Mouse (Mus musculus): ENCODE data around the gene Twist2. TPM values are rescaled to one million over a fixed set of nuclear protein-coding genes. Genes with fewer than 3 reads are reported as not detected.

The Twist2 gene
- 0.20 TPM in 1 of 2 replicates, not detected in the other for polyA plus RNA-seq (2015; fragmentation: Nextera tagmentation; extraction: Ambion mirVana)

DNA sequence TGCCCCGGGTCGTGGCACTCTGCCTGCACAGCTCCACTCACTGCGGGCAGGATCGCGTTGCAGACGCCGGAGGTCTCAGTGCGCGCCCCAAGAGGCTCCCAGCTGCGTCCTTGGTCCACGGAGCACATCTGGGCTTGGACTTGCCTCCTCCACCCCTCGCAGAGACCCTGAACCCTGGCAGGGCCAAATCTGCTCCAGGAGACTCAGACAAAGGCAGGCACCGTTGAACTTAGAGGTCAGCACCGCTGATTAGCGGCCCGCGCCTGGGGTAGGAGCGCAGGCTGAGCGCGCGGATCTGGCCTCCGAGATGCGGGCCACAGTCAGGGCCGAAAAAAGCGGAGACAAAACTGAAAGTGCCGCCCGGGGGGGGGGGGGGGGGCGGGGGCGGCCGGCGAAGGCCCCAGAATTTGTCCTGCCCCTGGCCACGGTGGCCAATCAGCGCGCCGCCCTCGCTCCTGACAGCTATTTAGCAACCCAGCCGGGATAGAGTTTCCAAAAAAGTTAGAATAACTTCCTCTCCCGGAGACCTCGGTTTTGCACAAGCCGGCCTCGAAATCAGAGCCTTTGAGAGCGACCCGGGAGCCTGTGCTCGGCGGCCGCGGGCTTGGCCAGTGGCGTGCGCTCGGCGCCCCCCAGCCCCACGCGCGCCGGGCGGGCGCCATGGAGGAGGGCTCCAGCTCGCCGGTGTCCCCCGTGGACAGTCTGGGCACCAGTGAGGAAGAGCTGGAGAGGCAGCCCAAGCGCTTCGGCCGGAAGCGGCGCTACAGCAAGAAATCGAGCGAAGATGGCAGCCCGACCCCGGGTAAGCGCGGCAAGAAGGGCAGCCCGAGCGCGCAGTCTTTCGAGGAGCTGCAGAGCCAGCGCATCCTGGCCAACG, at the start of gene Twist2:
Gene Twist2 (plus strand): TSS at position 495 of the 877 bp plus-strand sequence.
- Histone ChIP-seq H3K4me1 (ENCODE audit: control insufficient read depth, low read depth, low read length) (no peaks in the 10 kb centered on the region), H3K36me3 (ENCODE audit: control insufficient read depth, insufficient read depth) (no peaks in the 10 kb centered on the region), H3K27ac (ENCODE audit: low read length) (no peak within 1 kb of the TSS), H3K4me2 (ENCODE audit: low read depth, low read length) (peak within 1 kb of the TSS; percentile 56), H3K4me3 (ENCODE audit: low read depth, low read length) (peak within 1 kb of the TSS; percentile 42), H3K9me3 (replicated peaks; ENCODE audit: control insufficient read depth, low read length) (no peaks in the 10 kb centered on the region), H3K27me3 (ENCODE audit: control insufficient read depth, insufficient read depth, low read depth, low read length) (peaks cover 44% of the 10 kb centered on the region), H3K9ac (ENCODE audit: low read depth, low read length) (no peak within 1 kb of the TSS)
- WGBS (ENCODE audit: insufficient replicate concordance), result 2% methylated on average over 73 of the region's 77 CpGs
- no peak for ATAC-seq (ENCODE audit: low read depth)

DNA sequence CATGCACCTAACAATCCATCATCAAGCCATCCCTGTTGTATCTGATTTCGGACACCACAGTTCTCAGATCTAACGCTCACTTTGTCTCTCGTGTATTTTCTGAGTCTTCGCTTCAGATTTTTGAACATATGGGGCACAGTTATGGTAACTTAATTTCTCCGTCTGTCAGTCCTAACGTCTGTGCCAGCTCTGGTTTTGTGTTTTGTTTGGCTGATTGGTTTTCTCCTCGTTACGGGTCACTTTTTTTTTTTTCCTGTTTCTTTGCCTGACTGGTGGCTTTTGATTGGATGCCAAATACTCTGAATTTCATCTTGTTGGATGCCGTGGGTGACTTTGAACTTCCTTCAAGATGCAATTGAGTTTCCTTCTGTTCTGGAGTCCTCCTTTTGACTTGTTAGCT, 48.3 kb upstream of the Twist2 start:
- no peak overlapping the region for H3K27ac ChIP-seq (ENCODE audit: low read length)
- H3K9me3 ChIP-seq (replicated peaks; ENCODE audit: control insufficient read depth, low read length), result no peaks in the 10 kb centered on the region
- no peak overlapping the region for H3K4me3 ChIP-seq (ENCODE audit: low read depth, low read length)
- no peaks in the 10 kb centered on the region for H3K27me3 ChIP-seq (ENCODE audit: control insufficient read depth, insufficient read depth, low read depth, low read length)
- WGBS (ENCODE audit: insufficient replicate concordance), result 62% methylated on average over 9 of the region's 9 CpGs
- H3K4me1 ChIP-seq (ENCODE audit: control insufficient read depth, low read depth, low read length), result no peaks in the 10 kb centered on the region
- H3K9ac ChIP-seq (ENCODE audit: low read depth, low read length), result no peak overlapping the region
- H3K36me3 ChIP-seq (ENCODE audit: control insufficient read depth, insufficient read depth), result no peaks in the 10 kb centered on the region
- no peak for ATAC-seq (ENCODE audit: low read depth)
- H3K4me2 ChIP-seq (ENCODE audit: low read depth, low read length), result no peak overlapping the region

DNA sequence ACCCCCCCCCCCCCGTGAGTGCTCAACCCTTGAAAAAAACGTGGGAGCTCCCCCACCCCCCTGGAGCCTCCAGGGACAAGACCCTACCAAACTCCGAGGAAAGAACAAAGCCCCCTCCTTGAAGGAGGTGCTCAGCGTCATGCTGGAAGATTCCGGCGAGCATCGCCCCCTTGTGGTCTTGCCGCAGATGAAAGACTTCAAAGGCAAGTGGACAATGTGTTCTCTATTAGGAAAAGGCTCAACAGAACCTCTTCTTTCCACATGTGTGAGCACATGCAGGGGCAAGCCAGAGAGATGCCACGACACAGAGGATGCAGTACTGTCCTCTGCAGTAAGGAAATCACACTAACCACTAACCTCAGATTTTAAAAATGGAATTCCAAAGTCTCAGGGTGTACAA, 46.2 kb upstream of the Twist2 start:
- no peak for ATAC-seq (ENCODE audit: low read depth)
- Histone ChIP-seq H3K9ac (ENCODE audit: low read depth, low read length) (no peak overlapping the region), H3K36me3 (ENCODE audit: control insufficient read depth, insufficient read depth) (no peaks in the 10 kb centered on the region), H3K27me3 (ENCODE audit: control insufficient read depth, insufficient read depth, low read depth, low read length) (no peaks in the 10 kb centered on the region), H3K9me3 (replicated peaks; ENCODE audit: control insufficient read depth, low read length) (no peaks in the 10 kb centered on the region), H3K4me3 (ENCODE audit: low read depth, low read length) (no peak overlapping the region), H3K4me1 (ENCODE audit: control insufficient read depth, low read depth, low read length) (no peaks in the 10 kb centered on the region), H3K27ac (ENCODE audit: low read length) (no peak overlapping the region), H3K4me2 (ENCODE audit: low read depth, low read length) (no peak overlapping the region)
- 2% methylated on average over 9 of the region's 9 CpGs for WGBS (ENCODE audit: insufficient replicate concordance)

GRCm38 (mm10) chr1:91757292-91757691, 44.0 kb upstream of the Twist2 start:
- Histone ChIP-seq H3K36me3 (ENCODE audit: control insufficient read depth, insufficient read depth) (no peaks in the 10 kb centered on the region), H3K27me3 (ENCODE audit: control insufficient read depth, insufficient read depth, low read depth, low read length) (no peaks in the 10 kb centered on the region), H3K27ac (ENCODE audit: low read length) (no peak overlapping the region), H3K9me3 (replicated peaks; ENCODE audit: control insufficient read depth, low read length) (no peaks in the 10 kb centered on the region), H3K4me2 (ENCODE audit: low read depth, low read length) (no peak overlapping the region), H3K4me1 (ENCODE audit: control insufficient read depth, low read depth, low read length) (no peaks in the 10 kb centered on the region), H3K9ac (ENCODE audit: low read depth, low read length) (no peak overlapping the region), H3K4me3 (ENCODE audit: low read depth, low read length) (no peak overlapping the region)
- ATAC-seq (ENCODE audit: low read depth), result no peak
- WGBS (ENCODE audit: insufficient replicate concordance), result 45% methylated on average over 16 of the region's 16 CpGs

- Histone ChIP-seq H3K4me1 (ENCODE audit: control insufficient read depth, low read depth, low read length) (no peaks in the 10 kb centered on the region), H3K9me3 (replicated peaks; ENCODE audit: control insufficient read depth, low read length) (no peaks in the 10 kb centered on the region), H3K27me3 (ENCODE audit: control insufficient read depth, insufficient read depth, low read depth, low read length) (no peaks in the 10 kb centered on the region), H3K36me3 (ENCODE audit: control insufficient read depth, insufficient read depth) (no peaks in the 10 kb centered on the region), H3K27ac (ENCODE audit: low read length) (no peak overlapping the region), H3K4me2 (ENCODE audit: low read depth, low read length) (no peak overlapping the region), H3K4me3 (ENCODE audit: low read depth, low read length) (no peak overlapping the region), H3K9ac (ENCODE audit: low read depth, low read length) (no peak overlapping the region)
- WGBS (ENCODE audit: insufficient replicate concordance), result 30% methylated on average over 2 of the region's 2 CpGs
- ATAC-seq (ENCODE audit: low read depth), result no peak
Measured at GRCm38 (mm10) chr1:91758143-91758542, 43.1 kb upstream of the Twist2 start.

- Histone ChIP-seq H3K9me3 (replicated peaks; ENCODE audit: control insufficient read depth, low read length) (no peaks in the 10 kb centered on the region), H3K9ac (ENCODE audit: low read depth, low read length) (no peak overlapping the region), H3K36me3 (ENCODE audit: control insufficient read depth, insufficient read depth) (no peaks in the 10 kb centered on the region), H3K4me2 (ENCODE audit: low read depth, low read length) (no peak overlapping the region), H3K27me3 (ENCODE audit: control insufficient read depth, insufficient read depth, low read depth, low read length) (no peaks in the 10 kb centered on the region), H3K4me1 (ENCODE audit: control insufficient read depth, low read depth, low read length) (no peaks in the 10 kb centered on the region), H3K27ac (ENCODE audit: low read length) (no peak overlapping the region), H3K4me3 (ENCODE audit: low read depth, low read length) (no peak overlapping the region)
- WGBS (ENCODE audit: insufficient replicate concordance), result 39% methylated on average over 12 of the region's 12 CpGs
- ATAC-seq (ENCODE audit: low read depth), result no peak
Measured at GRCm38 (mm10) chr1:91758600-91759515, 42.4 kb upstream of the Twist2 start.

DNA sequence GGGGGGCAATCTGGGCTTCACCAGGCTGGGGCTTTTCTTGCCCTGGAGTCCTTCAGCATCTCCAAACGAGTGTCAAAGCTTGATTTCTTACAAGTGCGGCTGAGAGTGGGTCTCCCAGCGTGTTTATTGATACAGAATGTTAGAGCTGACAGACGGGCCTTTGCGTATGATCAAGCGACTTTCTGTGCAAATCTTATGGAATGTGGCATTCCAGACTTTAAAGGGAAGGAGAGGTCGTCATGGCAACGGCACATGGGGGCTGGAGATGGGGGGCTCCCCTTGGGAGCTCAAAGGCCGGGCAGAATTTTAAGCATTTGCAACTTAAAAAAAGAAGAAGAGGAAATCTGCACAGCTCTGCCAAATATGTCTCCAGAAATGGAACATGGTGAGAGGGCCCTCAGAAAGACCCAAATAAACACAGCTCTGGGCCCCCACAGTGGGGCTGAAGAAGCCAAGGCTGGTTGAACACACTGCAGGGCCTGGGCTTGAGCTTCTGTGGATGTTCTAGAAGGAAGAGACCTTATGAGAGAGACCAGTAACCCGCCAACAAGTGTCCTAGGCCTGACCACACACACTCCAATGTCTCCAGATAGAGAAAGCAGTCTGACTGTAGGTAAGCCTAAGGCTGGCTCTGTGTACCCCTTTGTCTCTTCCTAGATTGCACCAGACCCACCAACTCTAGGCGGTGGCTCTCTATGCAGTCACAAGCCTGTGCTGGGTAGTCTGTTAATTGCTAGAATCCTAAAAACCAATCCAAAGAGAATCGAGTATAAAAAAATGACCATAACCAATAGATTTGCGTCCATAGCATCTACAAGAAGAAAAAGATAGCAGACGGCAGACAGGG, 40.9 kb upstream of the Twist2 start:
- no peak for ATAC-seq (ENCODE audit: low read depth)
- Histone ChIP-seq H3K9me3 (replicated peaks; ENCODE audit: control insufficient read depth, low read length) (no peaks in the 10 kb centered on the region), H3K4me1 (ENCODE audit: control insufficient read depth, low read depth, low read length) (no peaks in the 10 kb centered on the region), H3K27me3 (ENCODE audit: control insufficient read depth, insufficient read depth, low read depth, low read length) (no peaks in the 10 kb centered on the region), H3K9ac (ENCODE audit: low read depth, low read length) (no peak overlapping the region), H3K27ac (ENCODE audit: low read length) (no peak overlapping the region), H3K4me3 (ENCODE audit: low read depth, low read length) (no peak overlapping the region), H3K36me3 (ENCODE audit: control insufficient read depth, insufficient read depth) (no peaks in the 10 kb centered on the region), H3K4me2 (ENCODE audit: low read depth, low read length) (no peak overlapping the region)
- WGBS (ENCODE audit: insufficient replicate concordance), result 51% methylated on average over 14 of the region's 14 CpGs

- no peak overlapping the region for H3K27ac ChIP-seq (ENCODE audit: low read length)
- H3K4me1 ChIP-seq (ENCODE audit: control insufficient read depth, low read depth, low read length), result no peaks in the 10 kb centered on the region
- WGBS (ENCODE audit: insufficient replicate concordance), result 54% methylated on average over 12 of the region's 12 CpGs
- no peak for ATAC-seq (ENCODE audit: low read depth)
- H3K36me3 ChIP-seq (ENCODE audit: control insufficient read depth, insufficient read depth), result no peaks in the 10 kb centered on the region
- no peaks in the 10 kb centered on the region for H3K9me3 ChIP-seq (replicated peaks; ENCODE audit: control insufficient read depth, low read length)
- no peak overlapping the region for H3K4me3 ChIP-seq (ENCODE audit: low read depth, low read length)
- H3K4me2 ChIP-seq (ENCODE audit: low read depth, low read length), result no peak overlapping the region
- H3K27me3 ChIP-seq (ENCODE audit: control insufficient read depth, insufficient read depth, low read depth, low read length), result no peaks in the 10 kb centered on the region
- no peak overlapping the region for H3K9ac ChIP-seq (ENCODE audit: low read depth, low read length)
Measured at GRCm38 (mm10) chr1:91762528-91763091, 38.7 kb upstream of the Twist2 start.

Measured in liver, embryonic 16.5 days (tissue).